Mouse (Mus musculus) MEL (cell line): ENCODE results near the gene Mrpl14. TPM values are rescaled to one million over a fixed set of nuclear protein-coding genes. Genes with fewer than 3 reads are reported as not detected.

Experiments
- DNase-seq: peaks from one replicate; pipeline ENCODE4 v3.0.0; 2011; ENCODE audit warnings: low read depth, low spot score
- H3K27ac ChIP-seq: 2 replicates; pipeline ENCODE4 v1.5.1; 2012; ENCODE audit warnings: low read depth, mild to moderate bottlenecking, control low read depth, low read length, moderate library complexity; ENCODE audit not compliant: control insufficient read depth
- H3K27me3 ChIP-seq, 2 experiments: fragments of 150-350 bp in 1 of 2; sonication (generic) in 1 of 2; 2 replicates each; pipeline ENCODE4 v1.6.1; 2012; ENCODE audit warnings: low read length in 2 of 2, mild to moderate bottlenecking in 2 of 2, improper control_type of control experiment in 1 of 2, moderate library complexity in 1 of 2; ENCODE audit not compliant: insufficient read depth in 2 of 2, control insufficient read depth in 1 of 2
- H3K36me3 ChIP-seq, 2 experiments: 2 replicates each; pipeline ENCODE4 v1.6.1; 2012 to 2014; ENCODE audit warnings: low read length in 2 of 2, improper control_type of control experiment in 1 of 2, inconsistent platforms in 1 of 2, mild to moderate bottlenecking in 1 of 2; ENCODE audit not compliant: insufficient read depth in 2 of 2, control insufficient read depth in 1 of 2
- H3K4me1 ChIP-seq, 2 experiments: fragments of 150-350 bp in 1 of 2; sonication (generic) in 1 of 2; 2 replicates each; pipeline ENCODE4 v1.6.1; 2012; ENCODE audit warnings: low read length in 2 of 2, improper control_type of control experiment in 1 of 2, mild to moderate bottlenecking in 1 of 2; ENCODE audit not compliant: insufficient read depth in 2 of 2, control insufficient read depth in 1 of 2
- H3K4me3 ChIP-seq, 2 experiments: fragments of 150-350 bp in 1 of 2; sonication (generic) in 1 of 2; 2 replicates each; pipeline ENCODE4 v1.5.1; 2012; ENCODE audit warnings: low read depth in 2 of 2, low read length in 2 of 2, mild to moderate bottlenecking in 2 of 2, moderate library complexity in 2 of 2, control low read depth in 1 of 2, improper control_type of control experiment in 1 of 2; ENCODE audit not compliant: control insufficient read depth in 1 of 2, insufficient read depth in 1 of 2
- H3K79me2 ChIP-seq: 2 replicates; pipeline ENCODE4 v1.6.1; 2012; ENCODE audit warnings: mild to moderate bottlenecking, low read length, moderate library complexity; ENCODE audit not compliant: control insufficient read depth, poor library complexity, insufficient read depth
- H3K9ac ChIP-seq: 2 replicates; pipeline ENCODE4 v1.6.1; 2012; ENCODE audit warnings: low read depth, mild to moderate bottlenecking, control low read depth, low read length, moderate library complexity; ENCODE audit not compliant: control insufficient read depth, poor library complexity, severe bottlenecking
- H3K9me3 ChIP-seq: fragments of 150-350 bp; sonication (generic); replicated peaks from 2 replicates; pipeline ENCODE4 v1.6.1; 2012; ENCODE audit warnings: mild to moderate bottlenecking, low read length, improper control_type of control experiment, moderate library complexity; ENCODE audit not compliant: insufficient read depth
- CTCF ChIP-seq, 3 experiments: IDR thresholded peaks in 2 of 3; conservative IDR thresholded peaks in 1 of 3; 2 replicates each; pipeline ENCODE4 v1.5.1; 2011 to 2012; ENCODE audit warnings: low read length in 3 of 3, low read depth in 2 of 3, mild to moderate bottlenecking in 2 of 3, improper control_type of control experiment in 1 of 3, inconsistent platforms in 1 of 3, mixed read lengths in 1 of 3, moderate library complexity in 1 of 3; ENCODE audit not compliant: control insufficient read depth in 1 of 3, insufficient read depth in 1 of 3, poor library complexity in 1 of 3, severe bottlenecking in 1 of 3
- GATA1 ChIP-seq: IDR thresholded peaks from 2 replicates; pipeline ENCODE4 v1.6.1; 2011; ENCODE audit warnings: low read depth, low read length, improper control_type of control experiment
- HCFC1 ChIP-seq: IDR thresholded peaks from 2 replicates; pipeline ENCODE4 v1.6.1; 2012; ENCODE audit warnings: low read depth, mild to moderate bottlenecking, inconsistent platforms, low read length, improper control_type of control experiment, moderate library complexity
- JUND ChIP-seq: IDR thresholded peaks from 2 replicates; pipeline ENCODE4 v1.6.1; 2011; ENCODE audit warnings: low read depth, mild to moderate bottlenecking, improper control_type of control experiment, low read length
- KAT2A ChIP-seq: conservative IDR thresholded peaks from 2 replicates; pipeline ENCODE4 v1.6.1; 2012; ENCODE audit warnings: low read depth, low read length, improper control_type of control experiment, inconsistent platforms
- MAFK ChIP-seq: IDR thresholded peaks from 2 replicates; pipeline ENCODE4 v1.6.1; 2011; ENCODE audit warnings: low read depth, mild to moderate bottlenecking, low read length, improper control_type of control experiment, borderline replicate concordance
- MAX ChIP-seq: IDR thresholded peaks from 2 replicates; pipeline ENCODE4 v1.6.1; 2011; ENCODE audit warnings: low read length, improper control_type of control experiment
- MYB ChIP-seq: IDR thresholded peaks from 2 replicates; pipeline ENCODE4 v1.6.1; 2011; ENCODE audit warnings: mild to moderate bottlenecking, low read depth, low read length, improper control_type of control experiment
- NRF1 ChIP-seq: IDR thresholded peaks from 2 replicates; pipeline ENCODE4 v1.6.1; 2014; ENCODE audit warnings: low read depth, mild to moderate bottlenecking, inconsistent platforms, low read length, improper control_type of control experiment, moderate library complexity; ENCODE audit not compliant: poor library complexity, insufficient read depth, severe bottlenecking
- POLR2AphosphoS2 ChIP-seq: IDR thresholded peaks from 2 replicates; pipeline ENCODE4 v1.6.1; 2011; ENCODE audit warnings: low read length, improper control_type of control experiment
- POLR2AphosphoS5 ChIP-seq: IDR thresholded peaks from 2 replicates; pipeline ENCODE4 v1.6.1; 2012; ENCODE audit warnings: low read depth, borderline replicate concordance, mild to moderate bottlenecking, inconsistent platforms, low read length, moderate library complexity, mixed read lengths
- RAD21 ChIP-seq: IDR thresholded peaks from 2 replicates; pipeline ENCODE4 v1.6.1; 2011; ENCODE audit warnings: mild to moderate bottlenecking, low read depth, low read length, improper control_type of control experiment
- SIN3A ChIP-seq: IDR thresholded peaks from 2 replicates; pipeline ENCODE4 v1.6.1; 2012; ENCODE audit warnings: low read length, improper control_type of control experiment, inconsistent platforms
- TAL1 ChIP-seq: IDR thresholded peaks from 2 replicates; pipeline ENCODE4 v1.6.1; 2012; ENCODE audit warnings: mild to moderate bottlenecking, inconsistent platforms, low read length, moderate library complexity, mixed read lengths
- TBP ChIP-seq: IDR thresholded peaks from 2 replicates; pipeline ENCODE4 v1.8.0; 2011; ENCODE audit warnings: low read depth, low read length, improper control_type of control experiment
- USF1 ChIP-seq: IDR thresholded peaks from 2 replicates; pipeline ENCODE4 v1.6.1; 2014; ENCODE audit warnings: low read depth, mild to moderate bottlenecking, inconsistent platforms, low read length, improper control_type of control experiment, moderate library complexity
- ZMIZ1 ChIP-seq: IDR thresholded peaks from 2 replicates; pipeline ENCODE4 v1.6.1; 2012; ENCODE audit warnings: low read depth, mild to moderate bottlenecking, inconsistent platforms, low read length, improper control_type of control experiment, moderate library complexity
- polyA plus RNA-seq, 2 experiments: library from polyadenylated mRNA; stranded (reverse) in 1 of 2; unstranded in 1 of 2; fragments of >175 nt in 1 of 2; fragments of >200 nt in 1 of 2; gene quantifications; 2 replicates each; pipeline versions ENCODE4 v1.2.1 to v1.2.4; 2012; ENCODE audit warnings: low replicate concordance in 2 of 2, low read depth in 1 of 2; ENCODE audit not compliant: insufficient read length in 2 of 2, insufficient read depth in 1 of 2, missing spikeins in 1 of 2
- total RNA-seq: library from RNA; depleted of rRNA; stranded (reverse); fragments of 300-350 nt; gene quantifications from 2 replicates; pipeline ENCODE4 v1.2.3, GENCODE M21; 2012

Mrpl14 gene
- total and polyA plus RNA-seq, 3 experiments, result 66.2 to 159 TPM; not detected in 1

GRCm38 (mm10) chr17:45699039-45699740, 13.1 kb downstream of the Mrpl14 start:
- DNase-seq, result no peak
- Histone ChIP-seq H3K9ac (no peak overlapping the region), H3K9me3 (no peaks in the 10 kb centered on the region), H3K36me3 (peaks cover 2 to 14% of the 10 kb centered on the region in 2 experiments; a peak in 3 of 4 replicates), H3K27ac (no peak overlapping the region), H3K27me3 (no peaks in the 10 kb centered on the region), H3K4me1 (peaks cover 8 to 19% of the 10 kb centered on the region in 2 experiments), H3K79me2 (peaks cover 2% of the 10 kb centered on the region; the same call in 1 of the 2 replicates), H3K4me3 (no peak overlapping the region)
- no peak for TF ChIP-seq POLR2AphosphoS2
- no peak for TF ChIP-seq TBP

GRCm38 (mm10) chr17:45700496-45701235, 14.5 kb downstream of the Mrpl14 start:
- H3K27ac ChIP-seq, result no peak overlapping the region
- peaks cover 2 to 7% of the 10 kb centered on the region in 2 experiments for H3K4me1 ChIP-seq
- H3K27me3 ChIP-seq, result no peaks in the 10 kb centered on the region
- no peaks in the 10 kb centered on the region for H3K79me2 ChIP-seq
- no peaks in the 10 kb centered on the region for H3K9me3 ChIP-seq
- TF ChIP-seq ZMIZ1 (no peak), USF1 (no peak), TAL1 (no peak), TBP (no peak), HCFC1 (no peak), MAFK (no peak), CTCF (IDR thresholded peaks at IDR 0.05 in 2 of 3, conservative IDR thresholded peaks at IDR 0.05 in 1 of 3; ENCODE audit: control insufficient read depth in 1 of 3, insufficient read depth in 1 of 3, low read depth in 2 of 3, low read length in 3 of 3, poor library complexity in 1 of 3, severe bottlenecking in 1 of 3) (no peak), SIN3A (no peak), NRF1 (no peak), MYB (no peak), GATA1 (no peak), JUND (no peak), KAT2A (no peak), MAX (no peak), POLR2AphosphoS5 (no peak), RAD21 (no peak)
- DNase-seq, result no peak
- no peak overlapping the region for H3K4me3 ChIP-seq
- no peak overlapping the region for H3K9ac ChIP-seq
- H3K36me3 ChIP-seq, result peaks cover 2 to 9% of the 10 kb centered on the region in 2 experiments; a peak in 3 of 4 replicates
